Mouse (Mus musculus) ovary, postnatal 14 days (tissue): Measurements from ENCODE around the gene Ift46.

Experiments
- DNase-seq: peaks from one replicate; pipeline ENCODE4 v3.0.0; 2022; ENCODE audit warnings: low spot score

Gene Ift46

DNA sequence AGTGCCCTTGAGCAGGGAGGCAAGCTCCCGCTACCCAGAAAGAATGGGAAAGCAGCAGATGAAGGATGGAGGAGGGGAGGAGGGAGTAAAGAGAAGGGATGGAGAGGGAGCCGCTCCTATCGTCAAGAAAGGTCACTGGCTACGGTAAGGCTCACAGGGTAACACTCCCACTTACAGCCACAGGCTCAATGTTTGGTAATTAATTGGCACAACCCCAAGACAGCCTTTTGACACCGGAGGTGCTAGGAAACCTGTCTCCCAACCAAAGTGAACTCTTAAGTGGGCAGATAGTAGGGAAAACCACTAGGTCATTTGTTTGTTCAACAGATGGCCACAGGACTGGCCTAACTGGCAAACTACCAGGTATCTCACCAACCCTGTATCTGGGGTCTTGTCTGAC, 39.4 kb downstream of the Ift46 start:
- DNase-seq: no peak

DNA sequence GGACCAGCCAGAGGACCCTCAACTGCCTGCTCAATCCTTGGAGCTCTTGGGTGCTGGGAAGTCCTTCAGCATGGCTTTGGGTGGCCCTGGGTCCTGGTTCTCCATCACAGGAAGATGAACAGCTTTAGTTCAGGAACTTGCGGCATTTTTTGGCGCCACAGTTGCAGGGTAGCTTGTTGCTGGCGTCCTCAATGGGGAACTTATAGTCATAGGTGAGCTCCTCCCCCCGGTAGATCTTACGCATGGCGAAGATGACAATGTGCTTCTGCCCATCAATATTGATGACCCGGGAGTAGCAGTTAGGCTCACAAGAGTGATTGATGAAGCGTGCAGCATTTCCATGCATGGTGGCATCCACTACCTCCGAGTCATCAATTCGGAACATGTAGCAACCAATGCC, 40.1 kb downstream of the Ift46 start:
- DNase-seq: no peak

DNA sequence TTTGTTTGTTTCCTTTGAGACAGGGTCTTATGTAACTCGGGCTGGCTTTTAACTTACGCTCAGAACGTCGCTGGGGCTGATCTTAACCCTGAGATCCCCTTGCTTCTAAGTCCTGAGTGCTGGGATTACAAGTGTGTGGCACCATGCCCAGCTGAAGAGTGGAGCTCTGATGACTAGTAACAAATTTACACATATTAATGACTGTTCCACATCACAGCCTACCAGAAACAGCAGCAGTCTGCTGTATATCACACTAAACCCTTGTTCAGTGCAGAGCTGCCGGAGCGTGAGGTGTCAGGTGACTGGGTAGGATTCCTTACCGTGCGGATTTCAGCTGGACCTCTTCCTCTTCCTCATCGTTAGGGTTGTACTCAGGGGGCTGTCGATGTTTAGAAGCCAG, 42.6 kb downstream of the Ift46 start:
- DNase-seq: no peak

DNA sequence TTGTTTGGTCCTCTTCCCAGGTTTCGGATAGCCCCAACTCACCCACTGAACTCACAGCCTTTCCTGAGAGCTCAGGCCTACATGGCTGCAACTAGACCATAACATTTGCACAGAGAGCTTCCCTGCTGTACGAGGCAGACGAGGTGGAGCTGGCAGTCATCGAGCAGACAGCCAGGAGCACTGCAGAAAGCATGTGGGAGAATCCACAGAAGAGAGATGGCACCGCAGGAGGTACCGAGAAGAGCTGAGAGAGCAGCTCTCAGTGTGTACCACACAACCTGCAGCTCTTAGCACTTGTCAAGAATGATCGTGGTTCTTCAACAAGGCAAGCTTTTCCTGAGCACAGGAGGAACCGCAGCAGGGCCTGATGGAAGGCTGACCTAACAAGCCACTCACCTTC, 46.5 kb downstream of the Ift46 start:
- no peak for DNase-seq

DNA sequence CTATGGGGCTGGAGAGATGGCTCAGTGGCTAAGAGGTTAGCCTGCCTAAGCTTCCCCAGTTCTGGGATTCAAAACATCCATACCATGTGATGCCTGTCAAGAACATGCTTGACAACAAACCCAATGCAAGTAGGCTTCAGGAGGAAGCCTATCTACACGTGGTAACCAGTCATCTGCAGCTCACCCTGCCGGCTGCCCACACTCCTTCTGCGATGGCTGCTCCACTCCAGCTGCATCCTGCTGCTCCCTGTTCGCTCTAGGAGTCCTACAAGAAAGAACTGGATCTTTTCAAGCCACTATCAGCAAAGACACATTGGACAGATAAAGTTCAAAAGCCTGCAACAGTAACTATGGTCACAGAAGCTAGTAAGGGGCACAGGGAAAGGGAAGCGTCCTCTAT, 49.8 kb downstream of the Ift46 start:
- DNase-seq: no peak

DNA sequence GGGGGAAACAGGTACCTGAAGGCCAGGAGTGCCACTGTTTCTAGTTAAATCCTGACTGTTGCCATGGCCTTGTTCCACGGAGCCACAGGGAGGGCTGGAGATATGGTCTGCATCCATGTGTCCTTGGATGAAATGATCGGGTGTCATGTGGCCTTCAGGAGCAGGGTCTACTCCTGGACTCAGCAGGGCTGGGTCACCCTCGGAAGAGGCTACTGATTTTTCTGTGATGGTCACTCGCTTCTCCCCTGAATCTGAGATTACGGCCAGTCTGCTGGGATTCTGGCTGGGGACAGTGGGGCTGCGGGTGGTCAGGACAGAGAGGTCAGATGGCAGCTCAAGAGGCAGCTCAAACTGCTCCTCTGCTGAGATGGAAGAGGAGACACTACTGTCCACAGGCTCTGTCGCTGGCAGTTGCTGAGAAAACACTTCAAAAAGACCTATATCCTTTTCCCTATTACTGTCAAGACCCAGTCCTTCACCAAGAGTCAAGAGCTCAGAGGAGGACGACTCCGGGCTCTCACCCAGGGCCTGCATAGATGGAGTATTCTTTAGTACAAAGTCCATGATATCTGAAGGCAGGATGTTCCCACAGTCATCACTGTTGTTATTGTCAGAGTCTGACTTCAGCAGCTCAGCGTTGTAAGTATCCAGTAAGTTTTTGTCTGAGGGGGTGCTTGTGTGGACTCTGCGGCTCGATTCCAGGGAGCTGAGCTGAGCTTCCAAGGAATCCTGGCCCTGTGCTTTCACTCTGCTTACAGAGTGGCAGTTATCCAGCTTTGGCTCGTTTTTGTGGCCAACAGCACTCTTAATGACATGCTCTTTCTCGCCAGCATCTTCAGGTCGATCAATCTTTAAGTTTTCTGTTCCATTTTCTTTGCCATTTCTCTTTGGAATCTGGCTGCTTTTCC, 52.5 kb downstream of the Ift46 start:
- DNase-seq: no peak

DNA sequence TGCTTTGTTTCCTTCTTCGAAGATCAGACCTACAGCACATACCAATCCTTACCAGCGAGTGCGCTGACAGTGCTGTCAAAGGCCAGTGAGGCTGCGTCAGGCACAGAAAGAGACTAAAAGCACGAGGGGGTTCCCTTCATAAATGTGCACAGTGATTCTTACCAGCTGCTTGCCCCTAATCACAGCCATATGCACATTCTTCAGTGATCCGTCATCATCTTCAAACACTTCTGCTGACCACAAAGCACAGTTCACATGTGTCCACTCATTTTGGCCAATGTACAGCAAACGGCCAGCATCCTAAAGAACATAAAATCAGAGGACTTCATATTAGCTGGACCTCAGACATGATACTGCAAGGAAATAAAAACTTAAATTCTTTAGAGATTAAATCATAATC, 59.0 kb downstream of the Ift46 start:
- no peak for DNase-seq

DNA sequence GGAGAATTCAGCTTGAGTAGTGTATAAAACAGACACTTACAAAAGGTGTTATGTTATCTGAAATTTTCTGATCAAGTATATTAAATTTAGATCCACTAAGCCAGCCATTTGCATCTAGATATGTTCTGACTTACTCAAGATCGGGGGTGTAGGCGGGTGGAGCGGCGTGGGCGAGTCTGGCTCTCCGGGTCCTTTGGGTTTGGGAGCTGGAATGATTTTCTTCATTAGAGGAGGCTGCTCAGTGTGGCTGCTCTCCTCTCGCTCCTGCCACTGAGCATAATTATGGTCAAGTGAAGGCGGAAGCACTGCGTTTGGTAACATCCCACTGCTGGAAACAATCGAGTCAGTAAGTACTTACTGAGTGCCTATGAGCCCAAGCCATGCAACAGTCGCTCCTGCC, 61.2 kb downstream of the Ift46 start:
- no peak for DNase-seq

DNA sequence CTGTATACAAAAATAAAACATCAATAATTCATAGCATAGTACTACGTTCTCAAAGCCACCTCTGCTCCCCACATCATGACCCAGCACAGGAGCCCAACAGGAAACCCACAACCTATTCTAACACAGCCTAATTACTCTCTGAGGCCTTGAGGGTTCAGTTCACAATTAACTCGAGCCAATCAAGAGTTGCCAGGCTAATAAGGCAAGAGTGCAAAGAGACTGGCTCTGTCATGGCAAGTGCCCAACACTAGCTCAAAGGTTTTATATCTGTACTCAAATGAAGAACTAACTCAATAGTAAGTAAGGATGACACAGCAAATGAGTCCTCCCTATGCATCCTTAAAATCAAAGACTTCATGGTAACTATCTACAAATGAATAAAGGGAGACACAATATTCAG, 62.8 kb downstream of the Ift46 start:
- no peak for DNase-seq

DNA sequence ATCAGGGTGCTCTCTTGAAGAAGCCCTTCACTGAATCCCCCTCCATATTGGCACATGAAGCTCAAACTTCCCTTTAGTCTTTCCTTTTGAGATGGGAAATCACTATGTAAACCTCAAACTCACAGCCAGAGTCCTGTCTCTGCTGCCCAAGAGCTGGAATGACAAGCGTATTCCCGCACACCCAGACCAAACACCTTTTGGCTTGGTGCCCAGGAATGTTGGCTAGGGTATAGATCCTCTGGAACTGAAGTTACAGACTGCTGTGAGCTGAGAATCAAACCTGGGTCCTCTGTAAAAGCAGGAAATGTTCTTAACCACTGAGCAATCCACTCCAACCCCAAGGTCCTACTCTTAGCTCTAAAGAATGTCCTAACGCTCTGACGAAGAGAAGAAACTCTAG, 64.6 kb downstream of the Ift46 start:
- peak; percentile 18 for DNase-seq

DNA sequence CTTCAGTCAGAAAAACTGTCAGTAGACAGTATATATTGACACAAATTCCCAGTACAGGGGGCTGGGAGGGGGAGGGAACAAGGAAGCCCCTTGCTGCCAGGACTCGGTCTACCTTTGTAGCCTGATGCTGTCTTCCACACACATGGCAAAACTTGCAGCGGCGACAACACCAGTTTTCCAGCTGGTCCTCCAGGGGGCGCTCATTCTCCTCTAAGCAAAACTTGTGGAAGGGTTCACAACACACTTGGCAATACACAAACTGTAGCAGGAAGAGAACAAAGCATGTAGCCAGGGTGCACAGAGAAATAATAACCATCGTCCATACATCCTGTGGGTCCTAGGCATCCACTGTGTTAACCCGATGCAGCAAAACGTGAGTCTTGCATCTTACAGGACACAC, 68.7 kb downstream of the Ift46 start:
- peak; percentile 71 for DNase-seq

DNA sequence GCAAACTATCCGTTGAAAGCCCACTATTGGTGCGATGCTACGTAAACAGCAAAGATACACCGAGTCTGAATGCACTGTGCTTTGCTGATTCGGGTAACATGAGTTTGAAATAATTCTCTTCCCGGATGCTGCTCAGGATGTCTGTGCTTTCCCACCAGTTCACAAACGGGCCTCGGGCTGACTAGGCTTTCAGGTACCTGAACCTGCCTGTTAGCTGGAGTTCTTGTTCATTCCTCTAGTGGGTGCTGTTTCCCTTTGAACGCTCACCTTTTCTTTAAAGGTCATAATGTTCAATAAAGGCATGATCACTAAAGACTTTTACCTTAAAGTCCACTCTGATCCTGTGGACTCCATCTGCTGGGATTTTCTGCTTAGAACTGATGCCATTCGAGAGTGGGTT, 73.5 kb downstream of the Ift46 start:
- peak; percentile 19 for DNase-seq
